Mouse (Mus musculus): Measurements from ENCODE around the gene Farsb.

GRCm38 (mm10) chr1:78437150-78437549 is 51.5 kb downstream of the Farsb start:
- TF ChIP-seq CTCF (IDR thresholded peaks at IDR 0.05; ENCODE audit: low read depth, low read length) (no peak), POLR2AphosphoS5 (IDR thresholded peaks at IDR 0.05; ENCODE audit: insufficient replicate concordance, low read depth, low read length) (no peak), TAL1 (conservative IDR thresholded peaks at IDR 0.05; ENCODE audit: low read depth, low read length) (no peak)

All from G1E (cell line).